Mouse (Mus musculus) ES-Bruce4 (cell line): ENCODE data around the gene Rapgef5. TPM values are rescaled to one million over a fixed set of nuclear protein-coding genes. Genes with fewer than 3 reads are reported as not detected.

Experiments
- H3K27ac ChIP-seq: 2 replicates; pipeline ENCODE4 v1.5.1; 2012; ENCODE audit warnings: low read length, inconsistent platforms; ENCODE audit not compliant: insufficient read depth
- H3K27me3 ChIP-seq: 2 replicates; pipeline ENCODE4 v1.6.1; 2012; ENCODE audit warnings: mild to moderate bottlenecking, low read length, inconsistent platforms; ENCODE audit not compliant: control insufficient read depth, poor library complexity, insufficient read depth, severe bottlenecking
- H3K36me3 ChIP-seq: 2 replicates; pipeline ENCODE4 v1.6.1; 2012; ENCODE audit warnings: inconsistent platforms, mild to moderate bottlenecking, low read length, moderate library complexity; ENCODE audit not compliant: control insufficient read depth, poor library complexity, insufficient read depth, severe bottlenecking
- H3K4me1 ChIP-seq: one replicate; pipeline ENCODE4 v1.8.1; 2011; ENCODE audit warnings: low read length; ENCODE audit not compliant: control insufficient read depth, insufficient read depth
- H3K4me3 ChIP-seq: 2 replicates; pipeline ENCODE4 v1.5.1; 2011; ENCODE audit warnings: low read depth, mild to moderate bottlenecking, low read length
- H3K9ac ChIP-seq: 2 replicates; pipeline ENCODE4 v1.6.1; 2012; ENCODE audit warnings: low read depth, mild to moderate bottlenecking, inconsistent platforms; ENCODE audit not compliant: poor library complexity, severe bottlenecking
- H3K9me3 ChIP-seq: replicated peaks from 2 replicates; pipeline ENCODE4 v1.6.1; 2012; ENCODE audit warnings: mild to moderate bottlenecking, low read length, inconsistent platforms; ENCODE audit not compliant: control insufficient read depth, poor library complexity, insufficient read depth, severe bottlenecking
- CTCF ChIP-seq: IDR thresholded peaks from one replicate; pipeline ENCODE4 v1.8.1; 2011; ENCODE audit warnings: low read depth, low read length
- EP300 ChIP-seq: IDR thresholded peaks from 2 replicates; pipeline ENCODE4 v1.6.1; 2011; ENCODE audit warnings: low read depth, low read length; ENCODE audit not compliant: insufficient read depth
- POLR2A ChIP-seq: IDR thresholded peaks from one replicate; pipeline ENCODE4 v1.8.1; 2011; ENCODE audit warnings: low read length; ENCODE audit not compliant: insufficient read depth
- polyA plus RNA-seq: library from polyadenylated mRNA; stranded (reverse); fragments of >200 nt; gene quantifications from 2 replicates; pipeline ENCODE4 v1.2.4, GENCODE M21; 2011; ENCODE audit warnings: low read depth; ENCODE audit not compliant: missing spikeins, insufficient read depth, insufficient read length

Rapgef5 gene
- polyA plus RNA-seq, 1 experiment, result 23.8 TPM

- TF ChIP-seq EP300 (no peak), POLR2A (no peak), CTCF (no peak)
- H3K4me3 ChIP-seq, result no peak overlapping the region
Observed at GRCm38 (mm10) chr12:117805576-117805975, 289.3 kb downstream of the Rapgef5 start.

GRCm38 (mm10) chr12:117806007-117806451 is 289.8 kb downstream of the Rapgef5 start:
- TF ChIP-seq EP300, result no peak
- TF ChIP-seq CTCF, result no peak
- Histone ChIP-seq H3K36me3 (no peaks in the 10 kb centered on the region), H3K4me1 (no peaks in the 10 kb centered on the region)

More at GRCm38 (mm10) chr12:117805576-117805975, 289.3 kb downstream of the Rapgef5 start:
- Histone ChIP-seq H3K36me3 (no peaks in the 10 kb centered on the region), H3K9me3 (no peaks in the 10 kb centered on the region), H3K27me3 (no peaks in the 10 kb centered on the region), H3K9ac (no peak overlapping the region), H3K4me1 (no peaks in the 10 kb centered on the region), H3K27ac (no peak overlapping the region)

GRCm38 (mm10) chr12:117806470-117806869 is 290.2 kb downstream of the Rapgef5 start:
- no peak overlapping the region for H3K27ac ChIP-seq
- no peaks in the 10 kb centered on the region for H3K27me3 ChIP-seq
- no peaks in the 10 kb centered on the region for H3K4me1 ChIP-seq
- H3K9me3 ChIP-seq, result no peaks in the 10 kb centered on the region
- no peak overlapping the region for H3K9ac ChIP-seq
- H3K36me3 ChIP-seq, result no peaks in the 10 kb centered on the region
- no peak overlapping the region for H3K4me3 ChIP-seq
- TF ChIP-seq EP300 (no peak), POLR2A (no peak), CTCF (no peak)

More at GRCm38 (mm10) chr12:117806007-117806451, 289.8 kb downstream of the Rapgef5 start:
- Histone ChIP-seq H3K4me3 (no peak overlapping the region), H3K27me3 (no peaks in the 10 kb centered on the region), H3K9me3 (no peaks in the 10 kb centered on the region), H3K9ac (no peak overlapping the region), H3K27ac (no peak overlapping the region)

GRCm38 (mm10) chr12:117807637-117808036 is 291.4 kb downstream of the Rapgef5 start:
- Histone ChIP-seq H3K36me3 (no peaks in the 10 kb centered on the region), H3K9ac (no peak overlapping the region), H3K4me3 (no peak overlapping the region), H3K9me3 (no peaks in the 10 kb centered on the region), H3K27ac (no peak overlapping the region), H3K4me1 (no peaks in the 10 kb centered on the region), H3K27me3 (no peaks in the 10 kb centered on the region)
- TF ChIP-seq CTCF (no peak), POLR2A (no peak), EP300 (no peak)

- Histone ChIP-seq H3K4me3 (no peak overlapping the region), H3K27ac (no peak overlapping the region), H3K9me3 (no peaks in the 10 kb centered on the region), H3K36me3 (no peaks in the 10 kb centered on the region), H3K27me3 (no peaks in the 10 kb centered on the region), H3K4me1 (no peaks in the 10 kb centered on the region), H3K9ac (no peak overlapping the region)
- no peak for TF ChIP-seq EP300
- no peak for TF ChIP-seq CTCF
- no peak for TF ChIP-seq POLR2A
Observed at GRCm38 (mm10) chr12:117808355-117809326, 292.4 kb downstream of the Rapgef5 start.
